Mouse (Mus musculus): ENCODE measurements around the gene Cwc22.

DNA sequence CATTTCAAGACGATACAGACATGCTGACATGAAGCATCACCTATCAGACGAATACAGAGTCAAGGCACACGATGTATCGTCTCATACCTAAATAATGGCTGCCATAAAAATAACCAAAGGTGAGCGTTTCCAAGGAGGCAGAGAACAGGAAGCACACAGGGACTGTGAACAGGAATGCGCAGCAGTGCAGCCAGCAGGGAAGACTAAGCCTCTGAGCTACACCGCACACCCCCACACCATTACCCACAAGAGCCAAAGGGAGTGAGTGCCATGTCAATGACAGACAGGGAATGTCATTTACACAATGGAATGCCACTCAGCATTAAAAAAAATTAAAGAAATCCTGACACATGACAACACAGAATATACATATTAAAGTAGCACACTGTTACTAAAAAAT is 19.7 kb downstream of the Cwc22 start:
- no peak for TF ChIP-seq CTCF (IDR thresholded peaks at IDR 0.05)
- TF ChIP-seq POLR2A (IDR thresholded peaks at IDR 0.05; ENCODE audit: insufficient read depth, low read depth, low read length), result no peak
- TF ChIP-seq EP300 (IDR thresholded peaks at IDR 0.05; ENCODE audit: insufficient read depth, low read depth, low read length), result no peak

Data from heart, adult 2 months (tissue).